Mouse (Mus musculus) bone marrow, adult 2 months (tissue): ENCODE measurements around the gene Arfgef2.

Experiments
- CTCF ChIP-seq: fragments of 200-500 bp; IDR thresholded peaks from 2 replicates; pipeline ENCODE4 v1.5.1; 2011; ENCODE audit warnings: low read length, control low read depth; ENCODE audit not compliant: control insufficient read depth, insufficient read depth
- POLR2A ChIP-seq: fragments of 200-500 bp; IDR thresholded peaks from 2 replicates; pipeline ENCODE4 v1.6.1; 2011; ENCODE audit warnings: low read depth, mild to moderate bottlenecking, control low read depth, low read length, borderline replicate concordance; ENCODE audit not compliant: control insufficient read depth

- TF ChIP-seq POLR2A = no peak
- no peak for TF ChIP-seq CTCF
Measured at GRCm38 (mm10) chr2:166900792-166901505, 95.6 kb downstream of the Arfgef2 start.
